Mouse (Mus musculus) gastrocnemius, postnatal 36 days (tissue): ENCODE results near the gene 1700123O20Rik. TPM values are rescaled to one million over a fixed set of nuclear protein-coding genes. Genes with fewer than 3 reads are reported as not detected.

ENCODE experiments used
- DNase-seq, 2 experiments: peaks; one replicate each; pipeline ENCODE4 v3.0.0; 2022
- intact Hi-C: fragments of 180-260 bp; cut with DNase I; formaldehyde crosslinking; loops from one replicate; pipeline ENCODE4 v1.15.1; 2025
- microRNA-seq, 2 experiments: library from miRNA; unstranded; fragments of <30 nt; microRNA quantifications; one replicate each; pipeline ENCODE4 v1.2.0; 2021
- total RNA-seq, 2 experiments: library from RNA; stranded (reverse); gene quantifications; 2 replicates each; pipeline ENCODE4 v1.2.3; 2021

1700123O20Rik gene
- total RNA-seq, 2 experiments from 2014 or later = 7.4 to 11.3 TPM

DNA sequence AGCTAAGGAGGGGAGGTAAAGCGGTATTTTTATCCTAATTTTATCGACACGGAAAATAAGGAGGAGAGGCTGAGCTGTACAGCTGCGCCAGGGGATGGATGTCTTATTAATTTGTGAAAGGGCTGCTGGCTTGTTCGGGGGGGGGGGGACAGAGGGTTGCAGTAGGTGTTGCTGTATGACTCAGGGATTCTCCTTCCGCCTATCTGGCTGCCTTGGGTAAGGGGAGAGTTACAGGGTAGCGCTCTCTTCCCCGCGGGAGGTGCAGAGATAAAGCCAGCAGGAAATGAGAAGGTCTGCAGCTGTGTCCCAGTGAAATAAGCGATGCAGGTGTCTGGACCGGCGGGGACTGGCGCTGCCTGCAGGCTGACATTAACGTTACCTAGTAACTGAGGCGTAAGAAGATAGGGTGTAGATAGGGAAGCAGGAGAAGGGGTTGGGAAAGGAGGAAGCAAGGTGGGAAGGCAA, 28.6 kb downstream of the 1700123O20Rik start:
- intact Hi-C loops = loop anchor here (1.0 to 2.0 kb wide), 2 partner anchors 72 to 104 kb away; no protein-coding TSS in a partner anchor
- no peak for DNase-seq

DNA sequence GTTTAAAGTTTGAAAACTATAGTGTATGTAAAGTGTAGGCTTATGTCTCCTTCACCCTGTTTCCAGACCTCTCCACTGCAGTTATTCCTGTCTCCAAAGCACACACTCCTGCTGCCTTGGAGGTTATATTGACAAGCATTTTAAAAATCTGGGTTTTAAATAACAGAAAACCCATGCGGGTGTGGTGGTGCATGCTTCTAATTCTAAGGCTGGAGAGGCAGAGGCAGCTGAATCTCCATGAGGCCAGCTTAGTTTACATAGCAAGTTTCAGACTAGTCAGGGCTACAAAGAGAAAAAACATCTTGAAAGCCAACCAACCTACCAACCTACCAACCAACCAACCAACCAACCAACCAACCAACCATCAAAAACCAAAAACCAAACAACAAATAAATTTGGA, 29.4 kb downstream of the 1700123O20Rik start:
- no peak for DNase-seq
- intact Hi-C loops = loop anchor here (2.0 kb wide), 1 partner anchor 103 kb away; no protein-coding TSS in a partner anchor

DNA sequence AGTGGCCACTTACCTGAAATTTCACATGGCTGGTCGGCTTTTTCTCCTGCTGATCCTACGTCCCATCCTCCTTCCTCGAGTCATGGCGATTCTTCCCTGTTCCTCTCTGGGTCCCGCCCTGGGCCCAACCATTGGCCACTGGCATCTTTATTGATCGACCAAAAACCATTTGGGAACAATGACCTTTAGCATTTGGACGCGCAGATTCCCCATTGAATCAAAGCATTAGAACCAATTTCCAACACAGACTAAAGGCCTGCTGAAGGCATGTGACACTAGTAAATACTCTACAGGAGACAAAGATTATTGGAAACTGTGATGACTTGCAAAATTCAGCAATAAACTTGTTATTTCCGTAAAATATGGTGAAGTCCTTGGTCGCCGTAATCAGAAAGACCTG, 34.0 kb downstream of the 1700123O20Rik start:
- intact Hi-C loops = no loop called here

DNA sequence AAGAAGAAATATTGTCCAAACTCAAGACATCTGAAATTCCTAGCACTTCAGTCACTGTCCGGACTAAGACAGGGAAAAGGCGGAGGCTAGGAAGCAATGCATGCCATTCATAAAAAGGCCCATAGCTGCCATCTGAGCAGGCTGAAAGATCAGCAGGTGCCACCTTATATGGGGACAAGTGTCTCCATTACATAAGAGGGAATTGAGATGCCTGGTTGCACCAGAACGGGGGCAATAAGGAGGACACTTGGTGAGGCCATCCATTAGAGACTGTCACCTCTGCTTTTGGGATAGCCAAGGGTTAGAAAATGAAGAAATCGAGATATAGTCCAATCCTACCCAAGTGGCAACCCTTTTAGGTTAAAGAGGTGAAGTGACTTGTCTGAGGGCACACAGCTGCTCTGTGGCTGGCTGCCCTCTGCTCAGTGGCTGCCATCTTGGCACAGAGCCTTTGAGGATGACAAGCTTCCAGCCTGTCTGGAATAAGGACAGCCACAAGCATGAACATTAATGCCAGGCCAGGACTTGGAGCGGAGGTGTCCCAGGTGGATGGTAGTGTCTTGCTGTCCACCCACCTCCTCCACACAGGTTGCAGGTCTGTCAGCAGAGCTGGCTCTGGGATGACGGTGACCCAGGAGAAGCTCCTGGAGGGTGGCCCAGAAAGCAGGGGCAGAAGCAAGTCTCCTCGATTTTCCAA, 34.8 kb downstream of the 1700123O20Rik start:
- intact Hi-C loops = no loop called here
- peak; percentile 23 to 45 for DNase-seq

More for the DNA sequence above, 34.0 kb downstream of the 1700123O20Rik start:
- no peak for DNase-seq

DNA sequence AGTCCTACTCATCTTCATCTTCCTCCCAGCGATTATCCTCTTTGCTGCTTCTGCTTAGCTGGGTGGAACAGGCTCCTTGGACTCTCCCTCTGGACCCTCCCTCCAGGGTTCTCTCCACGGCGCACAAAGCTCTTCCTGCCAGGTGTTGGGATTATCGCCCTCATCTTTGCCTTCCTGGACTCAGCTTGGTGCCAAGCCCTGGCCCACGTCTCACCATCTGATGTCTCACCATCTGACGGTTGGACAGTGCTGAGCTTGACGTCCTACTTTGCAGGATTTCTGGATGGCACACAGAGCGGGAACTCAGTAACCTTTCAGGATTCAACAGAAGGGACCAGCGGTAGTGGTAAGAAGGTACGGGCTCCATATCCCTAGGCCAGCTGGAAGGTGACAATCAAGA, 35.7 kb downstream of the 1700123O20Rik start:
- intact Hi-C loops = no loop called here
- DNase-seq = no peak

DNA sequence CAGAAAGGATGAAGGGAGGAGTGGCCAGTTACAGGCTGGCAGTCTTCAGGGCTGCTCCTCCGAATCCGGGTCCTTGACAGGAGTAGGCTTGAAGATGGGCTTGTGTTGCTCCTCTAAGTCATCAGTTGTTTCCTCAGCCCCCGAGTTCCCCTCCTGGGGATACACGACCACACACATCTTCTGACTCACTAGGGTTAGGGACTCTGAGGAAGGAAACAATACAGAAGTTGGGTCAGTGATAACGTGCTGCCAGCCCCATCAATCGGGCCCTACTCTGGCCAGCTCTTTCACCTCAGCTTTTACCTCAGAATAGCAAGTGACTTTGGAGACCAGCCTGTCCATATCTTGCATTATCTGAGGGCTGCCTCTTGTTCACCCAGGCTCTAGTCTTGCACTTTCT, 38.0 kb downstream of the 1700123O20Rik start:
- DNase-seq = no peak
- intact Hi-C loops = no loop called here

DNA sequence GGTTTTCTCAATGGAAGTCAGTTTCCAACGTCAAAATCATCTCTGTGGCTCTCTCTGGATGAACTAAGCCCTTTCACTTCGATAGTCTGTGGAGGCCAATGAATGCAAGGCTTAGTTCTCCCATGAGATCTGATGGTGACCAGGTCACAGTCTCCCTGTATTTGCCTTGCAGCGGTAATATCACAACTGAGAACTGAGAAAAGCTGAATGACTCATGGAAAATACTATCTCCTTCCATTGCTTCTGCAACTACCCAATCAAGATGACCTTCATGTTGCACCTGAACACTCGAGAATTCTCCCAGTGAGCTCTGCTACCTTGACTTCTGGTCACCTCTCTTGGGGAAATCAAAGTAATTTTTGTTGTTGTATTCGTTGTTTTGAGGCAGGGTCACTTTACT, 41.5 kb downstream of the 1700123O20Rik start:
- DNase-seq = no peak
- intact Hi-C loops = no loop called here

DNA sequence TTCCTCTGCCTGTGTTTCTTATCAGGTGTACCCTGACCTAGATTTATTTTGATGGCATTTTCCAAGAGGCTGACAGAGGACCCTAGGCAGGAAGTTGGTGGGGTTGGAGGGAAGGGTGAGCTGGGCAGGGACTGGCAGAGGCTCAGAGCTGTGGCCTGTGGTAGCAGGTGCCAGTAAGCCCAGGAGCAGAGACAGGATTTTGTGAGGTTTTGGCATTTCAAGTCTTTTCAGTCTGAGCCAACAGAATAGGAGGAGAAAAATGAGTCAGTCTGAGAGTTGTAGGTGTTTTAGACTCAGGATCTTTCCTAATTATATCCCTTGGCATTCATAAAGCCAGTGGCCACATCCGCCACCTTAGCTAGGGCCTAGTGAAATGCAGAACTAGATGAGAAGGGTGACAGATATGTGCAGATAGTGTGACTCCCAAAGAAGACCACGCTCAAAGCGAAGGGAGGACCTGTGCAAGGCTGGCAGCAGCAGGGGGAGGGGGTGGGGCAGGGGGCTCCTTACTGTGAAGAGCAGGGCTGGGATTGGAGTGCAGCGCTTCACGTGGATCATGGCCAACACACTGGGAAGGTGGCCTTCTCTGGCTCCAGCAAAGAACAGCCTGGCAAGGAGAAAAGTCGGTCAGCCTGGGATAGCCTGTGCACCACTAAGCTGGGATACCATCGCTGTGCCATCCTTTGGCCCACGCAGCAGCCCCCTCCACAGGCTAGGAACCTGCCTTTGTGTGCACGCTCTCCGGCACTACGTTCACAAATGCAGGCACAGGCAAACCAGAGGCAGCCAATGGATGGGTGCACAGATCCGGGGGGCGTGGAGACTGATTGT, 43.0 kb downstream of the 1700123O20Rik start:
- DNase-seq = no peak
- intact Hi-C loops = no loop called here

DNA sequence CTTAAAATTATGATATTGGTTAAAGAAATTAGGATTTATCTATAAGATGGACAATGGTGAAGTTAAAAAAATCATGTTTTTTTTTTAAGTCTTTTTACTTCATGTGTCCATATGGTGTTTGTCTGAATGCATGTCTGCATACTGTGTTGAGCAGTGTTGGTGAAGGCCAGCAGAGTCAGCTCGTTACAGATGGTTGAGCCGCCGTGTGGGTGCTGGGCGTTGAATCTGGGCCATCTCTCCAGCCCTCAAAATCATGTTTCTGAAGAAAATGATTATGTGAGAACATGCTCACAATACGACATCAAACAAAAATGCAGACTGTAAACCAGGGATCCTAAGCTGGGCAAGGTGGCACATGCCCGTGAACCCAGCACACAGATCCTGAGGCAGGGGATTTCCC, 44.3 kb downstream of the 1700123O20Rik start:
- intact Hi-C loops = no loop called here
- DNase-seq = no peak

DNA sequence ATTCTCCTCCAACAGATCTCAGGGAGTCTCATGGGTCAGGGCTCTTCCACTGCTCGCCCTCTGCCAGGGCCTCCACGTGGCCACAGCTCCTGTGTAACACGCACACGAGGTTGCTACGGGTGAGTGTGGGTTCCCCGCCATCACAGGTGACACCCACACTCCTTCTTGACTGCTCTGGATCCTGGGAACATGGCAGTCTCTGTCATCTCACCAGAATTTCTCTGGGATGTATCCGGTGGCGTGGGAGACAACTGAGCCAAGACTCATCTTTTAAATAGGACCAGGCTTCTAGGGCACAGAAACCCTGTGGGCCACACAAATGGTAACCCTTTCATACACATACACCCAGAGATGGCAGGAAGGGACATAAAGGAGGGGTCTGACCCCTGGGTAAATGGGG, 46.2 kb downstream of the 1700123O20Rik start:
- intact Hi-C loops = no loop called here
- no peak for DNase-seq

DNA sequence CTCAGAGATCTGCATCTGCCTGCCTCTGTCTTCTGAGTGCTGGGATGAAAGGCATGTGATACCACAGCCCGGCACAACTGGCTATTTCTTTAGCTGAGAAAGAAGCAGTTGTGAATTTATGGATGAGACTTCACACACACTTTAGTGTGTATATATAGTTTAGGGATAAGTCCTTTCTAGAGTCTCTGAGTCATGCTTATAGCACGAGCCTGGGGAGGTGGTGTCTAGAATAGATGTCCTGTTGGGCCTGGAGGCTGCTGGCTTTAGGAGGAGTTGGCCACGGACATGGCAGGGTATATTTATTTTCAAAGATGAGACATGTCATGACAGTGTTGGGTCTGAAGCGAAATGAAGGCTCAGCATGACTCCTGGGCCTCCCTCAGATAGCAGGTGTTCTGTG, 48.0 kb downstream of the 1700123O20Rik start:
- intact Hi-C loops = no loop called here
- no peak for DNase-seq

DNA sequence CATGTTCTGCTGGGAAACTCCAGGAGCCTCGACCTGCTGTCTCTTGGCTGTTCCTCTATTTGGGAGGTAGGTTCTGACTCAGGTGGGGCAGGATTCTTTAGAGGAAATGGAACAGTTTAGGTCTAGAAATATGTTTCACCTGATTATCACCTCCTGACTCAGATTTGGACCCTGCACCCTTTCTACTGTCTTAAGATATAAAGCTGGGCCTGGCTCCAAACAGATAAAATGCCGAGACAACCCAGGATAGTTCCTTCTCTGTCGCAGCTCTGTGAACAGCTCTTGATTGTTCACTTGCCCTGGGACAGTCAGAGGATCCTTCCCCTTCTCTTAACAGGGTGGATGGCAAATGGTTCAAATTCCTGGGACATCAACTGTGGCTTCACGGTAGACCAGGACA, 49.2 kb downstream of the 1700123O20Rik start:
- intact Hi-C loops = no loop called here

DNA sequence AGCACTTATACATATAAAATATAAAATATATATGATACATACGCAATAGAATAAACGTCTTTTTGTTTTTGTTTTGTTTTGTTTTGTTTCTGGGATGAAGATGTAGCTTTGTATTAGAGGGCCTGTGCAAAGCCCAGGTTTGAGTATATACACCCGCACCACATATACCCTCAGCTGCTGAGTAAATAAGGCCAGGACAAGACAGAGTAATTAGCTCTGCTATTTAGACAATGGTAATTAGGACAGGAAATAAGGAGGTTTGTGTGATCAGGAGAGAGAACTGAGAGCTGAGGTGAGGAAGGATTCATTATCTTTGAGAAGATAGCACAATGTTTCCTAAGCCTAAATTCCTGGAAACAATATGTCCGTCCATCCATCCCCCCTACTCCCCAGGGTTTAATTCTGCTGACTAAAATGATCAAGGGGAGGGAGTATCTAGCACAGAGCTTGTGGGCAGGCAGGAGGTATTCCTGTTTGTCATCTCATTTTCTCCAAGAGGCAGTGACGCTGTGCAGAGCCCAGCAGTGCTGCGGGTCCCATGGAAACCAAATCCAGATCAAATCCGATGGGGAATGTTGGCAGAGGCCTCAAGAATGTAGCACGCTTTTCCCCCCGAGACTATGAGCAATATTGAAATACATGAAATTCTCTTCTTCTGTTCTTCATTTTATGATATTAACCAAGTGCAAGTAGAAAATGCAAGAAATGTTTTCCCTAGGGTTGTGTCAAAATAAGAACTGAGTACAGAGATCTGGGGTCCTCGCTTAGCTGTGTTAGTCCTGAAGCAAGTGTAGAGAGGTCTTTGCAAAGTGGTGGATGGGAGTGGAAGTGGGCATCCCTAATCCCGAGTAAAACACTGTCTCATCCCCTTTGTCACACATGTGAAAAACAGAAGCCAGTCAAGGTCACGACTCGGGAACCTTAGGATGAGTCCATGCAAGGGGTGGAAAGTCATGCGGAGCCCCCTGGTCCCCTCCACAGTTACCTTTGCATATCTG, 50.8 kb downstream of the 1700123O20Rik start:
- no peak for DNase-seq
- intact Hi-C loops = no loop called here

More for the DNA sequence above, 49.2 kb downstream of the 1700123O20Rik start:
- no peak for DNase-seq

DNA sequence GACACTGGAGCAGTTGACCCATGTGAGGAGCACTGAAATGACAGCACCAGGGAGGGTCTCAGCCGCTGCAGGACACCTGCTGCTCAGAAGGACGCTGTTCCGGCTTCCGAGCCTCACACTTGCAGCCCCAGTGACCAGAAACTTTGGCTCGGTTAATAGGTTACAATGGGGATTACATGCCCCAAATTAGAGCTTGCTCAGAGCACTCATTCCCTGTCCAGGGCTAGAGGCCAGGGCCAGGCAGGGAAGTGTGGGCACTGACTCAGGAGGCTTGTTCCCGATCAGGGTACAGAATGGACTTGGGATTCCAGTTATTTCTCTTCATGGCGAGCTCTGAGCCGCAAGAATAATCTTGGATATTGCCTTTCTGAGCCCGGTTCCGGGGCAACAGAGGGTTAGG, 51.6 kb downstream of the 1700123O20Rik start:
- peak in 1 of 2 experiments; percentile 27 for DNase-seq
- intact Hi-C loops = no loop called here

Small RNA genes within 50 kb of the gene (microRNA-seq; reads per million reads assigned to microRNA genes)
- 0.36 to 0.74 reads per million in 2 experiments for gene Mir6948

Other genes with a start within 250 kb of the 1700123O20Rik start
- gene Lrp10, start 222.1 kb upstream of the 1700123O20Rik start, total RNA-seq = 10 to 100 TPM; 34.2 to 36.1 TPM
- not detected for gene Rem2, start 210.1 kb upstream of the 1700123O20Rik start, total RNA-seq
- gene Prmt5, start 168.7 kb upstream of the 1700123O20Rik start, total RNA-seq = 10 to 100 TPM; 27.7 to 30.7 TPM
- 1 to 10 TPM; 3.1 to 3.8 TPM for gene Haus4, start 131.6 kb upstream of the 1700123O20Rik start, total RNA-seq
- gene Ajuba, start 108.7 kb upstream of the 1700123O20Rik start, total RNA-seq = 1 to 10 TPM; 1.8 to 2.1 TPM
- 1 to 10 TPM; 1.5 to 3.3 TPM for gene 4931414P19Rik, start 80.2 kb upstream of the 1700123O20Rik start, total RNA-seq
- 100 to 1,000 TPM; 167 to 169 TPM for gene Psmb5, start 68.2 kb upstream of the 1700123O20Rik start, total RNA-seq
- under 1 TPM in 1 of 2 experiments, not detected in 1; 0.26 TPM for gene Psmb11, start 64.8 kb upstream of the 1700123O20Rik start, total RNA-seq
- not detected for gene Gm17606, start 45.3 kb upstream of the 1700123O20Rik start, total RNA-seq
- gene Cdh24, start 44.9 kb upstream of the 1700123O20Rik start, total RNA-seq = under 1 TPM; 0.36 to 0.59 TPM
- 10 to 100 TPM; 63.7 to 64.2 TPM for gene Acin1, start 715 bp downstream of the 1700123O20Rik start, total RNA-seq
- gene Gm29776, start 12.6 kb downstream of the 1700123O20Rik start, total RNA-seq = not detected
- gene Cebpe, start 26.0 kb downstream of the 1700123O20Rik start, total RNA-seq = not detected
- gene Slc7a8, start 95.7 kb downstream of the 1700123O20Rik start, total RNA-seq = 10 to 100 TPM; 17.5 to 23.4 TPM
- 1 to 10 TPM; 2.2 TPM for gene Rnf212b, start 127.9 kb downstream of the 1700123O20Rik start, total RNA-seq
- 1 to 10 TPM; 2.6 to 4.0 TPM for gene Homez, start 184.7 kb downstream of the 1700123O20Rik start, total RNA-seq
- gene Ppp1r3e, start 191.3 kb downstream of the 1700123O20Rik start, total RNA-seq = 1 to 10 TPM; 2.9 to 3.0 TPM
- 10 to 100 TPM; 20.9 to 25.9 TPM for gene Bcl2l2, start 197.2 kb downstream of the 1700123O20Rik start, total RNA-seq
- gene Gm20521, start 197.2 kb downstream of the 1700123O20Rik start, total RNA-seq = not detected
- 10 to 100 TPM; 51.0 to 53.2 TPM for gene Pabpn1, start 206.3 kb downstream of the 1700123O20Rik start, total RNA-seq
- gene Slc22a17, start 226.9 kb downstream of the 1700123O20Rik start, total RNA-seq = 1 to 10 TPM; 1.6 to 1.7 TPM
- gene Efs, start 239.9 kb downstream of the 1700123O20Rik start, total RNA-seq = 1 to 10 TPM; 2.1 to 2.5 TPM
- not detected for gene Il25, start 246.5 kb downstream of the 1700123O20Rik start, total RNA-seq